Mouse (Mus musculus): ENCODE results near the gene Dock8.

GRCm38 (mm10) chr19:25074741-25075140 is 75.4 kb downstream of the Dock8 start:
- TF ChIP-seq GATA1 (IDR thresholded peaks at IDR 0.05; ENCODE audit: borderline replicate concordance, low read length) (no peak), FLI1 (IDR thresholded peaks at IDR 0.05; ENCODE audit: low read length) (no peak)

Data from megakaryocyte, embryonic 14.5 days (primary cell).